Mouse (Mus musculus) gastrocnemius, postnatal 4 days (tissue): ENCODE results near the gene Fgfr2. TPM values are rescaled to one million over a fixed set of nuclear protein-coding genes. Genes with fewer than 3 reads are reported as not detected.

Experiments used
- DNase-seq, 2 experiments: peaks; one replicate each; pipeline ENCODE4 v3.0.0; 2021 to 2022; ENCODE audit warnings: low spot score in 2 of 2, mixed read lengths in 2 of 2
- long read RNA-seq, 2 experiments: library from polyadenylated mRNA; stranded (forward); transcript quantifications; one replicate each; pipeline ENCODE4 v2.0.0; 2021
- total RNA-seq, 2 experiments: library from RNA; stranded (reverse); gene quantifications; 2 replicates each; pipeline ENCODE4 v1.2.3; 2021

The Fgfr2 gene
- total RNA-seq, result 1 to 10 TPM; 6.5 to 8.0 TPM
- long read RNA-seq, experiment 1, partial matches to known transcripts, result 3 of 53 reads
- long read RNA-seq, experiment 1, other reads (novel, unspliced or antisense), result 50 of 53 reads
- long read RNA-seq, experiment 2, full-length matches to known transcripts, result 3 of 59 reads
- long read RNA-seq, experiment 2, partial matches to known transcripts, result 1 of 59 reads
- long read RNA-seq, experiment 2, other reads (novel, unspliced or antisense), result 55 of 59 reads

GRCm38 (mm10) chr7:133123244-133123998 is at the start of gene Fgfr2:
Fgfr2 (minus strand) TSS chr7:133123350.
- peak; percentile 30 to 69 for DNase-seq

GRCm38 (mm10) chr7:133171403-133172032 is 48.4 kb upstream of the Fgfr2 start:
- peak in 1 of 2 experiments; percentile 36 for DNase-seq

- DNase-seq, result no peak
Measured at GRCm38 (mm10) chr7:133168928-133169327, 45.8 kb upstream of the Fgfr2 start.

- no peak for DNase-seq
Measured at GRCm38 (mm10) chr7:133167903-133168302, 44.8 kb upstream of the Fgfr2 start.

GRCm38 (mm10) chr7:133164770-133165169 is 41.6 kb upstream of the Fgfr2 start:
- DNase-seq, result no peak

- DNase-seq, result no peak
Measured at GRCm38 (mm10) chr7:133163011-133163410, 39.9 kb upstream of the Fgfr2 start.

- no peak for DNase-seq
Measured at GRCm38 (mm10) chr7:133162131-133162530, 39.0 kb upstream of the Fgfr2 start.

- no peak for DNase-seq
Measured at GRCm38 (mm10) chr7:133161362-133162080, 38.4 kb upstream of the Fgfr2 start.

GRCm38 (mm10) chr7:133159519-133159918 is 36.4 kb upstream of the Fgfr2 start:
- DNase-seq, result no peak

GRCm38 (mm10) chr7:133155621-133156020 is 32.5 kb upstream of the Fgfr2 start:
- no peak for DNase-seq

GRCm38 (mm10) chr7:133154846-133155245 is 31.7 kb upstream of the Fgfr2 start:
- no peak for DNase-seq

GRCm38 (mm10) chr7:133139689-133140336 is 16.7 kb upstream of the Fgfr2 start:
- DNase-seq, result no peak

GRCm38 (mm10) chr7:133133552-133133951 is 10.4 kb upstream of the Fgfr2 start:
- DNase-seq, result no peak

- DNase-seq, result no peak
Measured at GRCm38 (mm10) chr7:133132702-133133101, 9.6 kb upstream of the Fgfr2 start.

- no peak for DNase-seq
Measured at GRCm38 (mm10) chr7:133124701-133125485, 1.7 kb upstream of the Fgfr2 start.

- DNase-seq, result peak; percentile 91 to 92
Measured at GRCm38 (mm10) chr7:133123999-133124700, 1.0 kb upstream of the Fgfr2 start, which contains the start of gene Ctbp2. Ctbp2 (minus strand) TSS chr7:133124354.

- DNase-seq, result peak; percentile 51 to 71
Measured at GRCm38 (mm10) chr7:133122379-133123243, 539 bp downstream of the Fgfr2 start.

GRCm38 (mm10) chr7:133121661-133122378 is 1.3 kb downstream of the Fgfr2 start:
- DNase-seq, result peak; percentile 29 to 47
